Mouse (Mus musculus): ENCODE measurements around the gene Dpp9. TPM values are rescaled to one million over a fixed set of nuclear protein-coding genes. Genes with fewer than 3 reads are reported as not detected.

The Dpp9 gene
- total and polyA plus RNA-seq, 3 experiments: 13.5 to 37.9 (median 23.0) TPM

DNA sequence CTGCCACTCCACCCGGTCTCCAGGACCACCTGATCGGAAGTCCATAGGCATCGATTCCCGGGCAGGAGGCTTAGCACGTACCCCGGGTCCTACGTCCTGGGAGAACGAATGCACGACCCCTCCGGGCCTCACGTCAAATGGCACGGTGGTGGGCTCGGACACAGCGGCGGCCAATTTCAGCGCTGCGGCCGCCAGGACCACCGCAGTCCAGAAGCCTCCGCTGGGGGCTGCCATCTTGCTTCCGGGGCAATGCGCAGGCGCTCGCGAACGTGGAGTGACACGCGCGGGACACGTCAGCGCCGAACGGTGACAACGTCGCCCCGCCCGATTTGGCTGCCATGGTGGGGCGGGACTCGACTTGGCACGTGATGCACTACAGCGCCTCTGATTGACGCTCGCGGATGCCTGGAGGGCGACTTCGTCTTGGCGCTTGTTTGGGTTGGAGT is 35.0 kb downstream of the Dpp9 start, which contains the start of gene Mydgf:
TSS of gene Mydgf (minus strand) at position 263 of the 446 bp plus-strand sequence.
- Histone ChIP-seq H3K79me2 (replicated peaks; ENCODE audit: control insufficient read depth, extremely low read depth, insufficient read depth, poor library complexity, severe bottlenecking) (peaks cover 17% of the 10 kb centered on the region), H3K36me3 (replicated peaks in 1 of 2; ENCODE audit: control insufficient read depth in 1 of 2, insufficient read depth in 1 of 2, low read length in 1 of 2) (peaks cover 55 to 77% of the 10 kb centered on the region in 2 experiments), H3K9ac (ENCODE audit: insufficient read depth, low read depth) (peak within 1 kb of the TSS; percentile 89), H3K9me3 (replicated peaks; ENCODE audit: low read length) (no peaks in the 10 kb centered on the region), H3K4me2 (ENCODE audit: insufficient read depth, low read depth, poor library complexity, severe bottlenecking) (peak within 1 kb of the TSS; percentile 93), H3K27ac (ENCODE audit: insufficient read depth, low read depth) (peak within 1 kb of the TSS; percentile 62), H3K4me1 (ENCODE audit: control insufficient read depth in 1 of 2, insufficient read depth in 2 of 2) (peaks cover 8 to 30% of the 10 kb centered on the region in 2 experiments), H3K4me3 (replicated peaks in 1 of 3; ENCODE audit: low read depth in 2 of 3, low read length in 2 of 3, poor library complexity in 1 of 3) (peak within 1 kb of the TSS; percentile 97 to 100 (median 98)), H3K27me3 (replicated peaks) (no peaks in the 10 kb centered on the region)
- in situ Hi-C loops (cut with MboI; ENCODE audit: low pct_ligation_motif_present, low pct_unique_long_range_greater_than_20kb, low sequenced_read_pairs) (no loop called here), dilution Hi-C loops (cut with MboI; ENCODE audit: extremely low pct_ligation_motif_present, extremely low pct_unique_long_range_greater_than_20kb, low sequenced_read_pairs) (no loop called here)
- peak; percentile 92 for DNase-seq (ENCODE audit: extremely low read depth)
- no peak for TF ChIP-seq GABPA (IDR thresholded peaks at IDR 0.05; ENCODE audit: insufficient replicate concordance, low read depth, low read length)
- no peak for TF ChIP-seq EP300 (IDR thresholded peaks at IDR 0.05; ENCODE audit: low read length)
- peak; percentile 91 for TF ChIP-seq POLR2A (IDR thresholded peaks at IDR 0.05; ENCODE audit: low read depth, low read length)
- TF ChIP-seq SIN3A (IDR thresholded peaks at IDR 0.05; ENCODE audit: low read length): peak; percentile 94
- TF ChIP-seq MAZ (IDR thresholded peaks at IDR 0.05; ENCODE audit: low read depth, low read length): peak; percentile 84
- TF ChIP-seq CTCF (conservative IDR thresholded peaks at IDR 0.05 in 1 of 2, IDR thresholded peaks at IDR 0.05 in 1 of 2; ENCODE audit: low read depth in 2 of 2, low read length in 2 of 2): no peak
- no peak for TF ChIP-seq RAD21 (IDR thresholded peaks at IDR 0.05; ENCODE audit: low read depth, low read length)
- TF ChIP-seq JUN (IDR thresholded peaks at IDR 0.05; ENCODE audit: insufficient read depth, low read depth, low read length): no peak
- TF ChIP-seq CHD1 (IDR thresholded peaks at IDR 0.05; ENCODE audit: low read depth, low read length): 0 out of 2 replicates have a peak, but pooled peaks have one; percentile 63
- 0 out of 2 replicates have a peak, but pooled peaks have one; percentile 18 for TF ChIP-seq RCOR1 (conservative IDR thresholded peaks at IDR 0.05; ENCODE audit: low read depth, low read length)
- peak; percentile 93 for TF ChIP-seq USF2 (conservative IDR thresholded peaks at IDR 0.05; ENCODE audit: low read depth, low read length)
- TF ChIP-seq TCF12 (IDR thresholded peaks at IDR 0.05; ENCODE audit: low read depth, low read length): peak; percentile 97
- TF ChIP-seq MEF2A (IDR thresholded peaks at IDR 0.05; ENCODE audit: borderline replicate concordance, low read depth, low read length): peak; percentile 71; the same call in 1 of the 2 replicates
- no peak for TF ChIP-seq ZNF384 (IDR thresholded peaks at IDR 0.05; ENCODE audit: low read depth, low read length)
- TF ChIP-seq MAFK (IDR thresholded peaks at IDR 0.05; ENCODE audit: insufficient replicate concordance, low read length): no peak
- peak; percentile 54; the same call in 1 of the 2 replicates for TF ChIP-seq MYC (IDR thresholded peaks at IDR 0.05; ENCODE audit: low read depth, low read length)
- peak; percentile 91 for TF ChIP-seq MXI1 (IDR thresholded peaks at IDR 0.05; ENCODE audit: low read depth, low read length)
- TF ChIP-seq ZC3H11A (IDR thresholded peaks at IDR 0.05; ENCODE audit: low read depth, low read length): no peak
- TF ChIP-seq MAX (IDR thresholded peaks at IDR 0.05; ENCODE audit: low read length): peak; percentile 94
- peak; percentile 92 for TF ChIP-seq ZMIZ1 (IDR thresholded peaks at IDR 0.05; ENCODE audit: low read depth, low read length)
- peak; percentile 25; the same call in 1 of the 2 replicates for TF ChIP-seq CHD2 (IDR thresholded peaks at IDR 0.05; ENCODE audit: low read length)
- peak; percentile 49; the same call in 1 of the 2 replicates for TF ChIP-seq IRF4 (IDR thresholded peaks at IDR 0.05; ENCODE audit: low read depth, low read length)
- no peak; the same call in 1 of the 2 replicates for TF ChIP-seq ETS1 (conservative IDR thresholded peaks at IDR 0.05; ENCODE audit: low read depth, low read length)
- TF ChIP-seq KAT2A (IDR thresholded peaks at IDR 0.05; ENCODE audit: insufficient replicate concordance, low read length): peak; percentile 65; the same call in 1 of the 2 replicates
- TF ChIP-seq PAX5 (IDR thresholded peaks at IDR 0.05; ENCODE audit: low read length): no peak
- TF ChIP-seq E2F4 (IDR thresholded peaks at IDR 0.05; ENCODE audit: insufficient replicate concordance, low read depth, low read length): 0 out of 2 replicates have a peak, but pooled peaks have one; percentile 19
- 0 out of 2 replicates have a peak, but pooled peaks have one; percentile 20 for TF ChIP-seq TBP (conservative IDR thresholded peaks at IDR 0.05; ENCODE audit: low read depth, low read length)
- peak; percentile 84 for TF ChIP-seq HCFC1 (IDR thresholded peaks at IDR 0.05; ENCODE audit: low read depth, low read length)
- TF ChIP-seq POLR2AphosphoS2 (IDR thresholded peaks at IDR 0.05; ENCODE audit: low read depth, low read length): peak; percentile 81
- TF ChIP-seq BHLHE40 (IDR thresholded peaks at IDR 0.05; ENCODE audit: low read depth, low read length): peak; percentile 93
- TF ChIP-seq JUND (conservative IDR thresholded peaks at IDR 0.05; ENCODE audit: low read depth, low read length): no peak
- TF ChIP-seq ELF1 (IDR thresholded peaks at IDR 0.05; ENCODE audit: low read depth, low read length): peak; percentile 83
- TF ChIP-seq USF1 (IDR thresholded peaks at IDR 0.05; ENCODE audit: low read depth, low read length): peak; percentile 96
- peak; percentile 97 for TF ChIP-seq NRF1 (IDR thresholded peaks at IDR 0.05; ENCODE audit: low read depth, low read length)
- TF ChIP-seq NELFE (IDR thresholded peaks at IDR 0.05; ENCODE audit: low read depth, low read length): peak; percentile 95
- no peak for TF ChIP-seq SMC3 (IDR thresholded peaks at IDR 0.05; ENCODE audit: low read depth, low read length)
- no peak for TF ChIP-seq UBTF (IDR thresholded peaks at IDR 0.05; ENCODE audit: low read depth, low read length)
- TF ChIP-seq ZKSCAN1 (IDR thresholded peaks at IDR 0.05; ENCODE audit: borderline replicate concordance, low read depth, low read length): no peak
